Mouse (Mus musculus): Measurements from ENCODE around the gene Gm10722. TPM values are rescaled to one million over a fixed set of nuclear protein-coding genes. Genes with fewer than 3 reads are reported as not detected.
A peak's percentile ranks its signal among the peaks of the same experiment; 100 is the strongest.
"Not testable (repeated sequence)": the region's sequence is repeated elsewhere in the genome, so short reads cannot be mapped to it uniquely, and the experiment has no call there.

Gene Gm10722
- polyA plus RNA-seq, 1 experiment = not detected

GRCm38 (mm10) chr9:3017108-3017507, 16.4 kb downstream of the Gm10722 start, which contains the start of gene Gm10719:
Gene Gm10719 (plus strand): TSS chr9:3017408.
- not testable (repeated sequence) for DNase-seq; H3K4me1 ChIP-seq (ENCODE audit: control insufficient read depth, insufficient read depth, low read length); H3K27ac ChIP-seq (ENCODE audit: insufficient read depth, low read length); H3K27me3 ChIP-seq (ENCODE audit: control insufficient read depth, insufficient read depth, low read length); H3K4me3 ChIP-seq (replicated peaks; ENCODE audit: insufficient read depth, low read depth, low read length)
- 54% methylated on average over 1 of the region's 9 CpGs for WGBS

- not testable (repeated sequence) for H3K4me1 ChIP-seq (ENCODE audit: control insufficient read depth, insufficient read depth, low read length); H3K4me3 ChIP-seq (replicated peaks; ENCODE audit: insufficient read depth, low read depth, low read length); H3K27me3 ChIP-seq (ENCODE audit: control insufficient read depth, insufficient read depth, low read length); H3K27ac ChIP-seq (ENCODE audit: insufficient read depth, low read length)
- DNase-seq = peak in 1 of 2 experiments; percentile 51
- 57% methylated on average over 9 of the region's 9 CpGs for WGBS
Observed at GRCm38 (mm10) chr9:3018944-3019343, 18.2 kb downstream of the Gm10722 start.

GRCm38 (mm10) chr9:3019835-3020727, 19.4 kb downstream of the Gm10722 start:
- not testable (repeated sequence) for H3K4me3 ChIP-seq (replicated peaks; ENCODE audit: insufficient read depth, low read depth, low read length); H3K4me1 ChIP-seq (ENCODE audit: control insufficient read depth, insufficient read depth, low read length); H3K27me3 ChIP-seq (ENCODE audit: control insufficient read depth, insufficient read depth, low read length); H3K27ac ChIP-seq (ENCODE audit: insufficient read depth, low read length)
- DNase-seq = peak; percentile 57 to 62
- 78% methylated on average over 17 of the region's 19 CpGs for WGBS

GRCm38 (mm10) chr9:3022316-3023008, 21.7 kb downstream of the Gm10722 start:
- not testable (repeated sequence) for H3K4me1 ChIP-seq (ENCODE audit: control insufficient read depth, insufficient read depth, low read length); H3K27me3 ChIP-seq (ENCODE audit: control insufficient read depth, insufficient read depth, low read length); H3K27ac ChIP-seq (ENCODE audit: insufficient read depth, low read length); H3K4me3 ChIP-seq (replicated peaks; ENCODE audit: insufficient read depth, low read depth, low read length)
- DNase-seq = peak; percentile 59 to 71
- 72% methylated on average over 11 of the region's 13 CpGs for WGBS

- 74% methylated on average over 12 of the region's 13 CpGs for WGBS
- not testable (repeated sequence) for H3K27ac ChIP-seq (ENCODE audit: insufficient read depth, low read length); H3K27me3 ChIP-seq (ENCODE audit: control insufficient read depth, insufficient read depth, low read length); H3K4me1 ChIP-seq (ENCODE audit: control insufficient read depth, insufficient read depth, low read length); H3K4me3 ChIP-seq (replicated peaks; ENCODE audit: insufficient read depth, low read depth, low read length)
- DNase-seq = peak; percentile 17 to 18
Observed at GRCm38 (mm10) chr9:3023312-3023984, 22.7 kb downstream of the Gm10722 start, which contains the start of gene Gm10718. Gene Gm10718 (plus strand): TSS chr9:3023547.

GRCm38 (mm10) chr9:3023985-3024648, 23.4 kb downstream of the Gm10722 start:
- not testable (repeated sequence) for H3K4me1 ChIP-seq (ENCODE audit: control insufficient read depth, insufficient read depth, low read length); H3K4me3 ChIP-seq (replicated peaks; ENCODE audit: insufficient read depth, low read depth, low read length); H3K27me3 ChIP-seq (ENCODE audit: control insufficient read depth, insufficient read depth, low read length); H3K27ac ChIP-seq (ENCODE audit: insufficient read depth, low read length)
- DNase-seq = peak; percentile 45 to 61
- 75% methylated on average over 16 of the region's 16 CpGs for WGBS

- WGBS = 74% methylated on average over 12 of the region's 12 CpGs
Observed at GRCm38 (mm10) chr9:3024912-3025467, 24.3 kb downstream of the Gm10722 start, which contains the start of gene Gm10717. Gene Gm10717 (plus strand): TSS chr9:3025417.

GRCm38 (mm10) chr9:3025653-3026052, 24.9 kb downstream of the Gm10722 start:
- not testable (repeated sequence) for H3K27ac ChIP-seq (ENCODE audit: insufficient read depth, low read length); H3K27me3 ChIP-seq (ENCODE audit: control insufficient read depth, insufficient read depth, low read length); H3K4me3 ChIP-seq (replicated peaks; ENCODE audit: insufficient read depth, low read depth, low read length); H3K4me1 ChIP-seq (ENCODE audit: control insufficient read depth, insufficient read depth, low read length)
- DNase-seq = peak; percentile 53 to 55
- 75% methylated on average over 5 of the region's 6 CpGs for WGBS

More at GRCm38 (mm10) chr9:3024912-3025467, 24.3 kb downstream of the Gm10722 start, which contains the start of gene Gm10717:
- not testable (repeated sequence) for H3K27me3 ChIP-seq (ENCODE audit: control insufficient read depth, insufficient read depth, low read length); H3K4me3 ChIP-seq (replicated peaks; ENCODE audit: insufficient read depth, low read depth, low read length); H3K4me1 ChIP-seq (ENCODE audit: control insufficient read depth, insufficient read depth, low read length); H3K27ac ChIP-seq (ENCODE audit: insufficient read depth, low read length)
- peak; percentile 31 to 37 for DNase-seq

GRCm38 (mm10) chr9:3026136-3026535, 25.4 kb downstream of the Gm10722 start:
- not testable (repeated sequence) for H3K27me3 ChIP-seq (ENCODE audit: control insufficient read depth, insufficient read depth, low read length); DNase-seq; H3K4me1 ChIP-seq (ENCODE audit: control insufficient read depth, insufficient read depth, low read length); H3K27ac ChIP-seq (ENCODE audit: insufficient read depth, low read length); H3K4me3 ChIP-seq (replicated peaks; ENCODE audit: insufficient read depth, low read depth, low read length)
- WGBS = 74% methylated on average over 5 of the region's 5 CpGs

- 68% methylated on average over 9 of the region's 9 CpGs for WGBS
- H3K4me1 ChIP-seq (ENCODE audit: control insufficient read depth, insufficient read depth, low read length); H3K4me3 ChIP-seq (replicated peaks; ENCODE audit: insufficient read depth, low read depth, low read length); H3K27me3 ChIP-seq (ENCODE audit: control insufficient read depth, insufficient read depth, low read length); H3K27ac ChIP-seq (ENCODE audit: insufficient read depth, low read length); DNase-seq: not testable (repeated sequence)
Observed at GRCm38 (mm10) chr9:3026741-3027140, 26.0 kb downstream of the Gm10722 start.

- H3K4me1 ChIP-seq (ENCODE audit: control insufficient read depth, insufficient read depth, low read length); H3K27me3 ChIP-seq (ENCODE audit: control insufficient read depth, insufficient read depth, low read length); H3K4me3 ChIP-seq (replicated peaks; ENCODE audit: insufficient read depth, low read depth, low read length); DNase-seq; H3K27ac ChIP-seq (ENCODE audit: insufficient read depth, low read length): not testable (repeated sequence)
- WGBS = 71% methylated on average over 9 of the region's 9 CpGs
Observed at GRCm38 (mm10) chr9:3027200-3027599, 26.5 kb downstream of the Gm10722 start.
